14 mouse cellular contexts compared by ENCODE assay signal in genomic region chr16:41941591-41942315, GRCm38 (mm10).
"Had no signal": no experiment of that assay in that cellular context is flagged by ENCODE, and none has a peak within 500 bp of the region (broad histone marks: within the 10 kb centered on the region; RNA-seq: fewer than 3 reads in every experiment).

No protein-coding gene starts in this region.

- H3K9me3 ChIP-seq: limb, embryonic 10.5 days; liver, embryonic 15.5 days; midbrain, embryonic 15.5 days; neural tube, embryonic 12.5 days; stomach, embryonic 15.5 days had no signal

- H3K4me1 ChIP-seq: limb, embryonic 10.5 days; liver, embryonic 15.5 days; megakaryocyte, embryonic 14.5 days; midbrain, embryonic 15.5 days; neural tube, embryonic 12.5 days; stomach, embryonic 15.5 days had no signal

- H3K36me3 ChIP-seq: limb, embryonic 10.5 days; liver, embryonic 15.5 days; midbrain, embryonic 15.5 days; neural tube, embryonic 12.5 days; stomach, embryonic 15.5 days had no signal

- H3K27ac ChIP-seq: limb, embryonic 10.5 days; liver, embryonic 15.5 days; midbrain, embryonic 15.5 days; neural tube, embryonic 12.5 days; stomach, embryonic 15.5 days had no signal

- H3K9ac ChIP-seq: liver, embryonic 15.5 days; midbrain, embryonic 15.5 days; neural tube, embryonic 12.5 days; stomach, embryonic 15.5 days had no signal

- DNase-seq: kidney, postnatal 25 days; lung, adult 2 months; lung, postnatal 4 days; thymus, adult 2 months; thymus, postnatal 25 days had no signal

- ATAC-seq: lung, postnatal 0 days; midbrain, embryonic 15.5 days had no signal

- H3K4me3 ChIP-seq: limb, embryonic 10.5 days; liver, embryonic 15.5 days; megakaryocyte, embryonic 14.5 days; midbrain, embryonic 15.5 days; neural tube, embryonic 12.5 days; stomach, embryonic 15.5 days had no signal

- H3K4me2 ChIP-seq: liver, embryonic 11.5 days; liver, embryonic 15.5 days; midbrain, embryonic 11.5 days; midbrain, embryonic 15.5 days; neural tube, embryonic 12.5 days; stomach, embryonic 15.5 days had no signal

- H3K27me3 ChIP-seq: liver, embryonic 15.5 days; megakaryocyte, embryonic 14.5 days; midbrain, embryonic 15.5 days; neural tube, embryonic 12.5 days; stomach, embryonic 15.5 days had no signal
